Mouse (Mus musculus) regulatory T cell (primary cell): Measurements from ENCODE around the gene Fam192a.

ENCODE experiments used
- in situ Hi-C: fragments of 300-600 bp; cut with MboI, MseI; formaldehyde crosslinking; loops from one replicate; pipeline ENCODE4 v1.15.1; 2025; ENCODE audit warnings: high pct_unique_total_duplicates

Gene Fam192a

GRCm38 (mm10) chr8:94534612-94535011 is 67.2 kb downstream of the Fam192a start:
- in situ Hi-C loops = no loop called here

- in situ Hi-C loops = no loop called here
Observed at GRCm38 (mm10) chr8:94532873-94533671, 68.7 kb downstream of the Fam192a start, which contains the start of gene Cpne2. Cpne2 (plus strand) TSS chr8:94532990.

- in situ Hi-C loops = no loop called here
Observed at GRCm38 (mm10) chr8:94532525-94532872, 69.3 kb downstream of the Fam192a start.

- in situ Hi-C loops = no loop called here
Observed at GRCm38 (mm10) chr8:94532000-94532399, 69.8 kb downstream of the Fam192a start.

GRCm38 (mm10) chr8:94530643-94531042 is 71.2 kb downstream of the Fam192a start:
- in situ Hi-C loops = no loop called here

- in situ Hi-C loops = no loop called here
Observed at GRCm38 (mm10) chr8:94529875-94530274, 71.9 kb downstream of the Fam192a start.

GRCm38 (mm10) chr8:94528245-94528644 is 73.6 kb downstream of the Fam192a start:
- in situ Hi-C loops = no loop called here

- in situ Hi-C loops = no loop called here
Observed at GRCm38 (mm10) chr8:94527178-94527577, 74.6 kb downstream of the Fam192a start.

GRCm38 (mm10) chr8:94524554-94524953 is 77.2 kb downstream of the Fam192a start:
- in situ Hi-C loops = no loop called here
